Mouse (Mus musculus) midbrain, embryonic 11.5 days (tissue): ENCODE results near the gene Cdc42ep5. TPM values are rescaled to one million over a fixed set of nuclear protein-coding genes. Genes with fewer than 3 reads are reported as not detected.
A peak's percentile ranks its signal among the peaks of the same experiment; 100 is the strongest.

Source experiments
- ATAC-seq: fragments of 200-750 bp; cut with Nextera tagmentation; 2 replicates; pipeline ENCODE4 v1.8.0; 2017; ENCODE audit warnings: moderate TSS enrichment, moderate library complexity; ENCODE audit not compliant: low FRiP score
- DNase-seq: peaks from one replicate; pipeline ENCODE4 v3.0.0; 2015; ENCODE audit warnings: low spot score; ENCODE audit errors: missing footprints
- H3K27ac ChIP-seq: fragments of 300-500 bp; sonication (generic); 2 replicates; pipeline ENCODE4 v1.5.1; 2014; ENCODE audit warnings: low read depth, low read length
- H3K27me3 ChIP-seq: fragments of 300-500 bp; sonication (generic); 2 replicates; pipeline ENCODE4 v1.6.1; 2014; ENCODE audit warnings: mild to moderate bottlenecking, low read length, moderate library complexity, mixed read lengths; ENCODE audit not compliant: control insufficient read depth, insufficient read depth
- H3K36me3 ChIP-seq: fragments of 300-500 bp; sonication (generic); 2 replicates; pipeline ENCODE4 v1.6.1; 2014; ENCODE audit warnings: mild to moderate bottlenecking, low read length, moderate library complexity, mixed read lengths; ENCODE audit not compliant: control insufficient read depth, insufficient read depth
- H3K4me1 ChIP-seq: fragments of 300-500 bp; sonication (generic); 2 replicates; pipeline ENCODE4 v1.6.1; 2014; ENCODE audit warnings: low read length; ENCODE audit not compliant: control insufficient read depth, insufficient read depth
- H3K4me2 ChIP-seq: fragments of 300-500 bp; sonication (generic); 2 replicates; pipeline ENCODE4 v1.6.1; 2014; ENCODE audit warnings: mild to moderate bottlenecking, moderate library complexity
- H3K4me3 ChIP-seq: fragments of 300-500 bp; sonication (generic); 2 replicates; pipeline ENCODE4 v1.5.1; 2014; ENCODE audit warnings: low read depth, low read length
- H3K9ac ChIP-seq: fragments of 300-500 bp; sonication (generic); 2 replicates; pipeline ENCODE4 v1.6.1; 2014; ENCODE audit warnings: low read length
- H3K9me3 ChIP-seq: fragments of 300-500 bp; sonication (generic); 2 replicates; pipeline ENCODE4 v1.6.1; 2016; ENCODE audit warnings: low read length; ENCODE audit not compliant: control insufficient read depth
- WGBS: fragments of 180-500 bp; shearing (Covaris S2); extraction: QIAGEN DNeasy Blood & Tissue Kit; methylation state at CpG from one replicate; pipeline ENCODE4 v1.1.7; 2014; 5-methylcytosine and 5-hydroxymethylcytosine counted together
- polyA plus RNA-seq: library from polyadenylated mRNA; unstranded; fragments of >200 nt; fragmentation: Nextera tagmentation; extraction: Ambion mirVana; gene quantifications from 2 replicates; pipeline ENCODE4 v1.2.1, GENCODE M21; 2014

The Cdc42ep5 gene
- polyA plus RNA-seq, 1 experiment from 2014 or later = 15.6 TPM

- Histone ChIP-seq H3K27ac (peak overlapping the region; percentile 97), H3K36me3 (peaks cover 4% of the 10 kb centered on the region; the same call in 1 of the 2 replicates), H3K4me3 (peak overlapping the region; percentile 1; the same call in 1 of the 2 replicates), H3K4me2 (peak overlapping the region; percentile 34), H3K9ac (no peak overlapping the region; the same call in 1 of the 2 replicates), H3K9me3 (no peaks in the 10 kb centered on the region), H3K4me1 (peaks cover 50% of the 10 kb centered on the region), H3K27me3 (no peaks in the 10 kb centered on the region)
- DNase-seq (peak; percentile 97), ATAC-seq (peak; percentile 87)
- WGBS = 1% methylated on average over 10 of the region's 10 CpGs
These were observed 40.3 kb downstream of the Cdc42ep5 start for GRCm38 (mm10) chr7:4124315-4124759.

GRCm38 (mm10) chr7:4123732-4124131 is 40.9 kb downstream of the Cdc42ep5 start:
- H3K4me1 ChIP-seq = peaks cover 52% of the 10 kb centered on the region
- ATAC-seq = peak; percentile 75
- H3K9ac ChIP-seq = peak overlapping the region; percentile 34
- no peak for DNase-seq
- peak overlapping the region; percentile 97 for H3K27ac ChIP-seq
- H3K36me3 ChIP-seq = peaks cover 4% of the 10 kb centered on the region; the same call in 1 of the 2 replicates
- H3K27me3 ChIP-seq = no peaks in the 10 kb centered on the region
- H3K4me2 ChIP-seq = peak overlapping the region; percentile 30
- H3K9me3 ChIP-seq = no peaks in the 10 kb centered on the region
- H3K4me3 ChIP-seq = no peak overlapping the region
- 27% methylated on average over 1 of the region's 1 CpGs for WGBS

GRCm38 (mm10) chr7:4122783-4123182 is 41.9 kb downstream of the Cdc42ep5 start:
- DNase-seq (peak; percentile 81), ATAC-seq (no peak)
- Histone ChIP-seq H3K27ac (peak overlapping the region; percentile 97), H3K4me2 (peak overlapping the region; percentile 30), H3K9me3 (no peaks in the 10 kb centered on the region), H3K4me1 (peaks cover 52% of the 10 kb centered on the region), H3K36me3 (peaks cover 1% of the 10 kb centered on the region; the same call in 1 of the 2 replicates), H3K4me3 (no peak overlapping the region), H3K27me3 (no peaks in the 10 kb centered on the region), H3K9ac (peak overlapping the region; percentile 44; the same call in 1 of the 2 replicates)
- WGBS = 84% methylated on average over 10 of the region's 10 CpGs

GRCm38 (mm10) chr7:4122076-4122768 is 42.4 kb downstream of the Cdc42ep5 start:
- Histone ChIP-seq H3K4me3 (no peak overlapping the region; the same call in 1 of the 2 replicates), H3K27ac (peak overlapping the region; percentile 97), H3K9me3 (no peaks in the 10 kb centered on the region), H3K4me2 (peak overlapping the region; percentile 30), H3K9ac (peak overlapping the region; percentile 44; the same call in 1 of the 2 replicates), H3K27me3 (no peaks in the 10 kb centered on the region), H3K36me3 (no peaks in the 10 kb centered on the region; the same call in 1 of the 2 replicates), H3K4me1 (peaks cover 52% of the 10 kb centered on the region)
- no peak for ATAC-seq
- peak; percentile 77 for DNase-seq
- WGBS = 57% methylated on average over 11 of the region's 11 CpGs

GRCm38 (mm10) chr7:4119976-4120921 is 44.4 kb downstream of the Cdc42ep5 start:
- ATAC-seq = peak; percentile 4; the same call in 1 of the 2 replicates

GRCm38 (mm10) chr7:4119344-4119902 is 45.2 kb downstream of the Cdc42ep5 start, which contains the start of gene Ttyh1:
TSS of gene Ttyh1 (plus strand) at chr7:4119408.
- no peaks in the 10 kb centered on the region for H3K9me3 ChIP-seq

More at GRCm38 (mm10) chr7:4119976-4120921, 44.4 kb downstream of the Cdc42ep5 start:
- H3K9ac ChIP-seq = peak overlapping the region; percentile 81
- H3K27me3 ChIP-seq = no peaks in the 10 kb centered on the region
- peaks cover 46% of the 10 kb centered on the region for H3K4me1 ChIP-seq
- H3K9me3 ChIP-seq = no peaks in the 10 kb centered on the region
- H3K36me3 ChIP-seq = no peaks in the 10 kb centered on the region
- H3K4me3 ChIP-seq = peak overlapping the region; percentile 64
- peak overlapping the region; percentile 77 for H3K4me2 ChIP-seq
- H3K27ac ChIP-seq = peak overlapping the region; percentile 58
- WGBS = 14% methylated on average over 15 of the region's 19 CpGs
- peak; percentile 84 for DNase-seq

GRCm38 (mm10) chr7:4117050-4117814 is 47.4 kb downstream of the Cdc42ep5 start:
- Histone ChIP-seq H3K9ac (no peak overlapping the region), H3K4me1 (peaks cover 18% of the 10 kb centered on the region), H3K27ac (no peak overlapping the region), H3K4me2 (no peak overlapping the region), H3K27me3 (no peaks in the 10 kb centered on the region), H3K36me3 (no peaks in the 10 kb centered on the region), H3K4me3 (no peak overlapping the region), H3K9me3 (no peaks in the 10 kb centered on the region)
- ATAC-seq (no peak), DNase-seq (no peak)
- 75% methylated on average over 8 of the region's 8 CpGs for WGBS

More at GRCm38 (mm10) chr7:4119344-4119902, 45.2 kb downstream of the Cdc42ep5 start, which contains the start of gene Ttyh1:
- Histone ChIP-seq H3K27me3 (no peaks in the 10 kb centered on the region), H3K36me3 (no peaks in the 10 kb centered on the region), H3K4me3 (peak within 1 kb of the TSS; percentile 64), H3K27ac (peak within 1 kb of the TSS; percentile 58), H3K9ac (peak within 1 kb of the TSS; percentile 81), H3K4me2 (peak within 1 kb of the TSS; percentile 77), H3K4me1 (peaks cover 38% of the 10 kb centered on the region)
- 2% methylated on average over 37 of the region's 37 CpGs for WGBS
- ATAC-seq (peak; percentile 22), DNase-seq (peak; percentile 94)

GRCm38 (mm10) chr7:4111766-4112165 is 52.9 kb downstream of the Cdc42ep5 start:
- Histone ChIP-seq H3K4me3 (no peak overlapping the region), H3K4me1 (no peaks in the 10 kb centered on the region), H3K36me3 (no peaks in the 10 kb centered on the region), H3K9me3 (no peaks in the 10 kb centered on the region), H3K27me3 (no peaks in the 10 kb centered on the region), H3K4me2 (no peak overlapping the region), H3K27ac (no peak overlapping the region), H3K9ac (no peak overlapping the region)
- DNase-seq (no peak), ATAC-seq (no peak)
- 54% methylated on average over 3 of the region's 3 CpGs for WGBS
